Mouse (Mus musculus): ENCODE measurements around the gene Rag2.

DNA sequence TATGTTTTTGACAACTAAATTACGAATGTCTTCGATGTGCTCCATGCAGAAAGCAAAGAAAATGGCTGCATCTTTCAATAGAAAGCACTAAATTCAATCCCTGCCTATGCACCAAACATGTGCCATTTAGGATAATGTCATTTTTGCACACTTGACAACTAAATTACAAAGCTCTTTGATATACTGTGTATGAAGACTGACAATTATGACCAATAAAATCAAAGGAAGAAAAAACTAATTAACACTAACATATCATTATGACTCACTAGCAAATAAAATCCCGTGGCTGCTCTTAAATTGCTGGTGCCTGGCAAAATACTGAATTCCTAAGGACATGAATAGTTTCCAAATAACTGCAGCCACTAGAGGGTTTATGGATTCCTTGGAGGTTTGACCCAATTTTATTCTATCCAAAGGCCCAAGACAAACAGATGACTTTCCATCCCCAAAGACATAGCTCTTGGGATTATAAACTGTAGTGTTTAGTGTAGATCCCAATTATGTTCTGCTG is 15.4 kb downstream of the Rag2 start:
- no peak for TF ChIP-seq POLR2A (IDR thresholded peaks at IDR 0.05; ENCODE audit: extremely low read depth, insufficient read depth, low read length)
- TF ChIP-seq CTCF (IDR thresholded peaks at IDR 0.05; ENCODE audit: extremely low read depth, insufficient read depth, low read length) = no peak

All from cortical plate, adult 2 months (tissue).